Mouse (Mus musculus) adrenal gland (tissue): Measurements from ENCODE around the gene Isoc2a.
"Not testable (repeated sequence)": the region's sequence is repeated elsewhere in the genome, so short reads cannot be mapped to it uniquely, and the experiment has no call there.

Experiments used
- intact Hi-C: fragments of 180-260 bp; cut with DNase I; formaldehyde crosslinking; loops from one replicate; pipeline ENCODE4 v1.15.1; 2025
- long read RNA-seq, 2 experiments: library from polyadenylated mRNA; unstranded; transcript quantifications; one replicate each; pipeline ENCODE4 v2.0.0; 2020; ENCODE audit warnings: borderline replicate concordance in 1 of 2; ENCODE audit not compliant: insufficient replicate concordance in 1 of 2

Isoc2a gene
- long read RNA-seq, experiment 1, partial matches to known transcripts: 1 of 1 reads
- long read RNA-seq, experiment 1, other reads (novel, unspliced or antisense): 0 of 1 reads
- long read RNA-seq, experiment 2: 0 reads

GRCm38 (mm10) chr7:4876753-4877221, at the start of gene Isoc2a:
Gene Isoc2a, plus strand, starts transcription at chr7:4877153.
- intact Hi-C loops: no loop called here

- intact Hi-C loops: no loop called here
Measured at GRCm38 (mm10) chr7:4830476-4830875, 46.5 kb upstream of the Isoc2a start.

GRCm38 (mm10) chr7:4835631-4836327, 41.2 kb upstream of the Isoc2a start:
- intact Hi-C loops: no loop called here

- intact Hi-C loops: no loop called here
Measured at GRCm38 (mm10) chr7:4836351-4836792, 40.6 kb upstream of the Isoc2a start.

- intact Hi-C loops: no loop called here
Measured at GRCm38 (mm10) chr7:4837639-4838038, 39.3 kb upstream of the Isoc2a start.

GRCm38 (mm10) chr7:4842077-4842476, 34.9 kb upstream of the Isoc2a start:
- intact Hi-C loops: no loop called here

- intact Hi-C loops: no loop called here
Measured at GRCm38 (mm10) chr7:4842634-4843131, 34.3 kb upstream of the Isoc2a start.

- intact Hi-C loops: no loop called here
Measured at GRCm38 (mm10) chr7:4843604-4844244, 33.2 kb upstream of the Isoc2a start.

- intact Hi-C loops: no loop called here
Measured at GRCm38 (mm10) chr7:4844245-4844916, 32.6 kb upstream of the Isoc2a start, which contains the start of gene Shisa7. Gene Shisa7, minus strand, starts transcription at chr7:4844696.

GRCm38 (mm10) chr7:4844917-4845309, 32.0 kb upstream of the Isoc2a start:
- intact Hi-C loops: no loop called here

- intact Hi-C loops: no loop called here
Measured at GRCm38 (mm10) chr7:4849372-4849771, 27.6 kb upstream of the Isoc2a start.

GRCm38 (mm10) chr7:4850621-4851314, 26.2 kb upstream of the Isoc2a start:
- intact Hi-C loops: loop anchor here (5.0 kb wide), 1 partner anchor 33 kb away; no protein-coding TSS in a partner anchor

GRCm38 (mm10) chr7:4851315-4851688, 25.7 kb upstream of the Isoc2a start:
- intact Hi-C loops: loop anchor here (5.0 kb wide), 1 partner anchor 34 kb away; no protein-coding TSS in a partner anchor

- intact Hi-C loops: loop anchor here (5.0 kb wide), 1 partner anchor 36 kb away; no protein-coding TSS in a partner anchor
Measured at GRCm38 (mm10) chr7:4853613-4854012, 23.3 kb upstream of the Isoc2a start.

- intact Hi-C loops: no loop called here
Measured at GRCm38 (mm10) chr7:4856508-4856907, 20.4 kb upstream of the Isoc2a start.

GRCm38 (mm10) chr7:4857321-4857720, 19.6 kb upstream of the Isoc2a start:
- intact Hi-C loops: no loop called here

- intact Hi-C loops: no loop called here
Measured at GRCm38 (mm10) chr7:4859418-4859978, 17.5 kb upstream of the Isoc2a start.

GRCm38 (mm10) chr7:4860926-4861325, 16.0 kb upstream of the Isoc2a start:
- intact Hi-C loops: not testable (repeated sequence)

- intact Hi-C loops: no loop called here
Measured at GRCm38 (mm10) chr7:4863041-4863440, 13.9 kb upstream of the Isoc2a start.

GRCm38 (mm10) chr7:4863541-4864080, 13.3 kb upstream of the Isoc2a start:
- intact Hi-C loops: no loop called here
